Mouse (Mus musculus) CD4-positive helper T cell, adult 2 months (primary cell): ENCODE data around the gene Gm11214.

Experiments
- DNase-seq: peaks from one replicate; pipeline ENCODE4 v3.0.0-alpha.2; 2012; ENCODE audit warnings: low read depth, missing footprints, low spot score

Gene Gm11214

DNA sequence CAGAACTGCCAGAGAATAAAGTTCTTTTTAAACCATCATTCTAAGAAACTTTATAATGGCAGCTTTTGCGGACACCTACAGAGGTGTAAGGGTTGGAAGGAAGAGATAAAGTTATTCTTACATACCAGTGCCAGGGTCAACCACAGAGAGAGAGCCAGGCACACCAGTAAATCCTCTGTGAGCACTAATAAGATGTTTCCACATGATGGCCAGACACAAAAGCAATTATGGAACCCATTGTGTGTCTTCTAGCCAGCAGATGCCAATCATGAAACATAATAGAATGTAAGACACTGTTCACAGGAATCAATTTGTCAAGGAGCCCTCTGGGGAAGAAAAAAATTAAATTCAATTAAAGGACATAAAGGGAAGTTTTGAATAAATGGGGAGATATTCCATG is 1.8 kb downstream of the Gm11214 start:
- DNase-seq, result no peak

DNA sequence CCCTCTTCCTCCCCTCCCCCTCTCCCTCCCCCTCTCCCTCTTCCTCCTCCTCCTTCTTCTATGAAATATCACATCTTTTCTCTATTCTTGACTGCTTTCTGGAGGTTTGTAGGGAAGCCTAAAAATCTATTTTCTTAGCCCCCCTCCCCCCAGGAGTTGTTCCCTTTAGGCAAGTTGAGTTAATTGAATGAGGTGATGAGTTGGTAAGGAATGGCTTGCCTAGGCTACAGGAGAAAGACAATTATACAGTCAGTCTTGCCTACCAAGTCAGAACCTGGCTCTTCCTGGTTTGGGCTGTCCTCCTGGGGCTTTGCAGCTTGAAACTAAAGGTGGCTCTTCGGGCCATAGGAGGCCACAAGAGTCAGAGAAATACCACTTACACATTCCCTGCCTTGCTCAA is 3.4 kb downstream of the Gm11214 start:
- DNase-seq, result peak; percentile 21

DNA sequence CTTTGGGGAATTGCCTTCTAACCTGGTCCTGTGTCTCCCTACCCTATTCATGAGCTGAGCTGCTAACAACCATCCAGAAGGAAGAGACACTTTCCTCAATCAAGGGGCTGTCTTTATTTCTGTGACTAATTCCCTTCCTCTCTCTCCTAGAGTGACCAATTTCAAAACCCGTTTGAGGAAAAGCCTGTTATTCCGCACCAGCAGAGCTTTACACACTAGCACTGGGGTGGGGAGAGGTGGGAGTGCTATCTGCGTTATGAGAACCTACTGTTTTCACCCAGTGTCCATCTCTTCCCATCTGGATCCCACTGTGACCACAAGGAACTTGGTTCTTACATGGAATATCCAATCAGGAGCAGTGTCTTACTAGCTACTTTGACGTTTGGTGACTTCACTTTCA is 4.1 kb downstream of the Gm11214 start:
- DNase-seq, result no peak

DNA sequence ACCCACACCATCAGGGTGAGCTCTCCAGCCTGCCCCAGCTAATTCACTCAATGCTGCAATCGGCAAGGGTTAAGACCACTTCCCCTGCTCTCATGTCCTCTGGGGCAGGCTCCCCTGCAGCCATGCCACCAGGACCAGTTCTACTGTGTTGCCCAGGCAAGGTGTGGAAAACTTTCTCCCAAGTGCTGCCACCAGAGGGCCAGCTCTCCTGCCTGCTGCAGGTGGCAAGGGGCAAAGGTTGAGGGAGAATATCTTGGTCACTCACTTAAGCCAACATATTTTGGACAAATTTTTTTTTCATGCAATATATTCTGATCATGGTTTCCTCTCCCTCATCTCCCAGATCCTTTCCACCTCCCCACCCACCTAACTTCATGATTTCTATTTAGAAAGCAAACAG is 8.8 kb downstream of the Gm11214 start:
- DNase-seq, result no peak

DNA sequence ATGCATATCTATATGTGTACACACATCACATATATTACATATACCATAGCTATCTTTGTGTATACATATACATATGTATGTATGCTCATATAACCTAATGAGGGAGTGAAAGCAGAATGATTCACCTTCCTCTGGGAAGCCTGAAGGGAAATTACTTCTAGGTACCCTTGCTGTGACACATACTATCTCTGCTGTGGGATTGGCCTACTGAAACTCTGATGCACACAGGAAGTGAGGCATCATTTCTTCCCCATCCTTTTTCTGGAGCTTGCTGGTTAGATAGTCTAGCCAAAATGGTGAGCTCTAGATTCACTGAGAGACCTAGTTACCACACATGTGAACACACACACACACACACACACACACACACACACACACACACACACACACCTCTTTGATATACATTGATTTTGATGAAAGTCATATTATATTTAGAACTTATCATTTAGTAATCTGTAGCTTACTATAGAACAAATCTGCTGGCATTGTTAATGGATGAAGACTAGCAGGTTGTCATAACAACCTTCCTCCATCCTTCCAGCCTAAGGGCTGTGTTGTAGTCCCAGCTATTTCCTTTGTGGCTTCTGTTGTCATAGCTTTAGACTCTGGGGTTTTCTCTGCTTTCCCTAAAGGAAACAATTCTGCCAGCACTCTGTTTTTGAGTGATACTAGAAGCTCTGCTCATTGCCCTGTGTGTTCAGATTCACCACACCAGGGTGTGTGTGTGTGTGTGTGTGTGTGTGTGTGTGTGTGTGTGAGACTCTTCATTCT is 19.0 kb downstream of the Gm11214 start:
- DNase-seq, result no peak

DNA sequence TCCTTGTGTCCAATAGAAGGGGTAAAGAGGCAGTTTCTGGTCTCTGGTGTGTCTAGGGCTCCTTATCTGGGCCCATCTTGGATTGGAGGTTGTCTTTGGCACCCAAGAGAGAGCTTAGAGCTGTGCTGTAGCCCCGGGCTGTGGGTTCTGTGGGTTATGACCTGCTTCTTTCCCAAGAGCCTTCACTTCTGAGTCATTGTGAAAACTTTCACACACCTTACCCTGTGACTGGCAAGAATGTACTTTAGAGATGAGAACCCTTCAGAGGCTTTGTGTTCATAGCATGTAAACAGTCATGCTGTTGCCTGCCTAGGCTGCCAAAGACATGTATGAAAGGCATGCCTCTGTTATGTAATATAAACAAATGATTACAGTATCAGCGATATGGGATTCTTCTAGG is 23.3 kb downstream of the Gm11214 start:
- DNase-seq, result peak; percentile 18

DNA sequence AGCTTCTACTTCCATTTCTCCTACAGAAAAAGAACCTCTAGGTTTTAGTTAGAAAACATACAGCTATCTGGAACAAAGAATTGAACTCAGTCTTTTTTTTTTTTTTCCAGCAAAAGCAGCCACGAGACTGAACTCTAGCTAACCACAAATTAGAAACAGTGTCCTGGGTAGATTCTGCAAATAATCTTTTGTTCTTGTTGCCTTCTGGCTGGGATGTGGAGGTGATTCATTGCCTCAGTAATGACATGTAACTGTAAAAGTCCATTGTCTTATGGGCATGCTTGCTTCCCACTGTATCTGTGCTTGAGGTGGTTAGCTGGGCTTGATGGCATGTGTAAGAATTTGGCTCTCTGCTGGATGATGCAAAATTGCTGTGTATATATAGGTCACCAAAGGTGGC is 24.6 kb downstream of the Gm11214 start:
- no peak for DNase-seq

DNA sequence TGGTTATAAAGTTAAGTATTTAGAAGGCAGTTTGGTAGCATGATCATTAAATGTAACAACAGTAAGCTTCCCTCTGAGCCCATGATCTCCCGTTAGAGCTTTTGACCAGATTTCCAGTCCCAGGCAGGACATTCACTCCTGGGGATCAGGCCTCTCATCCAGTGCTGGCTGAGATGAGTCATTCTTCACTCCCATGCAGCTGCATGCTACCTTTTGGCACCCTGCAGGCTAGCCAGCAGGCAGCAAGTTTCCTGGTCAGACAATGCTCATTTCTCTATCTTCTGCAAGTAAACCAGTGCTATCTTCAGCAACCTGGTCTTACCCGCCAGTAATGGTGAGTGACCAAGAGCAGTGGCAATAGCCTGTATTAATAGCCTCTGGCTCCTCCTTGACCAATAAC is 30.0 kb downstream of the Gm11214 start:
- no peak for DNase-seq

DNA sequence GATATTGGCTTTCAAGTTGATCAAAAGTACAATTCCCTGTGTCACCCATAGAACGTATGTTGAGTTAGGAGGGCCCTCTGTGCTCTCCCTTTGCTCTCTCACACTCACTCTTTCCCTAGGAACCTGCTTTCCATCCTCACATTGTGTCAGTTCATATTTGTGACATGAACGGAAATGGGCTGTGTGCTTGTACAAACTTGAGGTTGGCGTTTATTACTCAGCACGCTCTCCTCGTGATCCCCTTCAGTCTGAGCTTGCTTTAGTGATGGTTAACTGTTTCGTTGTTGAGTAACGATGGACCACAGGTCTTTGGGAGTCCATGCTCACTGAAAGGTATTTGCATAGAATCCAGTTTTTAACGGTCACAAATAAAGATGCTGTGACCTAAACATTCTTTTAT is 36.1 kb downstream of the Gm11214 start:
- DNase-seq, result peak; percentile 68

DNA sequence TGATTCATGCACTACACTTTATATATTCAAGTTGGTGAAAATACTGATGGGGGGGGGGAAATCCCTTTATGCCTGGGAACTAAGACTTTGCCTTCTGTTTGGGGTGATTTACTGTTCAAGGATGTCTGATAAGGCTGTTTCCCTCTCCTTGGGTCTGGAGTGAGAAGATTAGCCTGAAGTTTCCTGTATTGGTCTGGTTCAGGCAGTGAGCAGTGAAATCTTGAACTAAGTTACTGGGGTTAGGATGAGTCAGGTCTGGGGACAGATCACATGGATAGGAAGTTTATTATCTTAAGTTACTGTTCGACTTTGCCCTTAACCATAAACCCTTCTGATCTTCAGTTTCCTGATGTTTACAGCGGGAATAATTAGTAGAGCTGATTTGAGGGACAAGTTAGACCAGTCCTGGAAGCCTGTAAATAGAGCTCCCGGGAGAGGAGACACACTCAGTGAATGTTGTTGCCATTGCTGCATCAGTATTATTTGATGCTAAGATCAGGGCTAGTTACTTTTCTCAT is 37.6 kb downstream of the Gm11214 start:
- DNase-seq, result no peak

DNA sequence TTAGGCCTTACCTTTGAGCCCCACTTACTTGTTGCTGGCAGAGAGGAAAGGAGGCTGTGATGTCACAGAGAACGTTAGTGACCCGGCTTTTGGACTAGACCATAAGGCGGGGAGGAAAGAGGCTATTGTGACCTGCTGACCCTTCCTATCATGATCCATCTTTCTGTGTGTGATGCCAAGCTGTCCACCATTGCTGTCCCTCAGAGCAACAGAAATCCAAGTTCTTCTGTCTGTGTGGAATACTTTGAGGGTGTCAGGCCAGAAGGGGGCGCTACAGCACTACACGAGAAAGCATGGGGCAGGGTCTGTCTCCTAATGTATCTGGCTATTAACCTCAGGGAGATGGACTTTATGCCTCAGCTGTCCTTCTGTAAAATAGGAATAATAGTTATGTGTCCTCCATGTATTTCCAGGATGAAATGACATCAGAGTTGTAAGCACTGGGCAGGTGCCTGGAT is 40.8 kb downstream of the Gm11214 start, which contains the start of gene Tex48:
Gene Tex48 (minus strand): TSS at position 51 of the 458 bp plus-strand sequence.
- peak; percentile 51 for DNase-seq

DNA sequence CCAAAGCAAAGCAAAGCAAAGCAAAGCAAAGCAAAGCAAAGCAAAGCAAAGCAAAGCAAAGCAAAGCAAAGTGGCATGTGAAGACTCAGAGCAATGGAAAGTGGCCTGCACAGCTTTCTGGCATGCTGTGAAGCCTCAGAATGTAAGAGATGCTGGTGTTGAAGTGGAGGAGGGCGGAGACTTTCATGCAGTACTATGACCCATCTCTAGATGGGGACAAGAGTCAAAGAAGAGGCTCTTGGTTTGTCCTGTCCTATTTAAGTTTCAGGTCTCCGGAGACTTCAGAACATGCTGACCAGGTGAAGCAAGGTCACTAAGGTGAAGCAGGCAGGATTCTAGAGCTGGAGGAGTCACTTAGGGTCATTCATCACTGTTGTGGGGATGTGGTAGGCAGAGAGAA is 41.3 kb downstream of the Gm11214 start:
- DNase-seq, result peak; percentile 37
